ENCODE assay signal across 13 mouse cellular contexts in genomic region chr17:35543412-35543861, GRCm38 (mm10). TPM values are rescaled to one million over a fixed set of nuclear protein-coding genes. Genes with fewer than 3 reads are reported as not detected.
DNase-seq lines count a peak whose midpoint lies in the region; ATAC-seq and TF ChIP-seq lines count a peak whose summit lies in the region.
"Had no signal": no experiment of that assay in that cellular context is flagged by ENCODE, and none has a peak within 500 bp of the region (broad histone marks: within the 10 kb centered on the region; RNA-seq: fewer than 3 reads in every experiment).

No protein-coding gene starts in this region.

- TF ChIP-seq CTCF in ES-Bruce4 (IDR thresholded peaks at IDR 0.05; ENCODE audit: low read depth, low read length), result no peak

- H3K9me3 ChIP-seq in heart, embryonic 13.5 days, result no peaks in the 10 kb centered on the region
- H3K9me3 ChIP-seq in ES-Bruce4 (replicated peaks; ENCODE audit: control insufficient read depth, insufficient read depth, low read length, poor library complexity, severe bottlenecking), result no peaks in the 10 kb centered on the region
- H3K9me3 ChIP-seq in midbrain, embryonic 14.5 days (ENCODE audit: control insufficient read depth, low read length), result no peaks in the 10 kb centered on the region
- H3K9me3 ChIP-seq: liver, embryonic 15.5 days had no signal

- peak overlapping the region; percentile 15; the same call in 1 of the 2 replicates for H3K27ac ChIP-seq in heart, embryonic 13.5 days (replicated peaks)
- H3K27ac ChIP-seq in ES-Bruce4 (ENCODE audit: insufficient read depth, low read length), result peak overlapping the region; percentile 66
- 0 out of 2 replicates have a peak overlapping the region, but pooled peaks have one; percentile 39 for H3K27ac ChIP-seq in midbrain, embryonic 14.5 days (replicated peaks; ENCODE audit: low read depth, low read length)
- H3K27ac ChIP-seq: liver, embryonic 15.5 days had no signal

- H3K27me3 ChIP-seq in heart, embryonic 13.5 days (replicated peaks), result 0 out of 2 replicates have a peak, but pooled peaks cover 3% of the 10 kb centered on the region
- no peaks in the 10 kb centered on the region for H3K27me3 ChIP-seq in ES-Bruce4 (ENCODE audit: control insufficient read depth, insufficient read depth, low read length, poor library complexity, severe bottlenecking)
- no peaks in the 10 kb centered on the region for H3K27me3 ChIP-seq in midbrain, embryonic 14.5 days (ENCODE audit: control insufficient read depth, insufficient read depth, low read length)

- no peak overlapping the region; the same call in 1 of the 2 replicates for H3K4me3 ChIP-seq in heart, embryonic 13.5 days
- H3K4me3 ChIP-seq in ES-Bruce4 (ENCODE audit: low read depth, low read length), result no peak overlapping the region
- no peak overlapping the region for H3K4me3 ChIP-seq in midbrain, embryonic 14.5 days (replicated peaks; ENCODE audit: low read depth, low read length)
- H3K4me3 ChIP-seq: liver, embryonic 15.5 days had no signal

- H3K4me2 ChIP-seq in heart, embryonic 13.5 days, result peak overlapping the region; percentile 37
- H3K4me2 ChIP-seq in midbrain, embryonic 14.5 days (ENCODE audit: low read length), result peak overlapping the region; percentile 29
- H3K4me2 ChIP-seq: liver, embryonic 15.5 days had no signal

- peak; percentile 81 for TF ChIP-seq EP300 in ES-Bruce4 (IDR thresholded peaks at IDR 0.05; ENCODE audit: insufficient read depth, low read depth, low read length)

- 0 out of 2 replicates have a peak overlapping the region, but pooled peaks have one; percentile 59 for H3K9ac ChIP-seq in heart, embryonic 13.5 days
- H3K9ac ChIP-seq in ES-Bruce4 (ENCODE audit: low read depth, poor library complexity, severe bottlenecking), result no peak overlapping the region; the same call in 1 of the 2 replicates
- no peak overlapping the region for H3K9ac ChIP-seq in midbrain, embryonic 14.5 days (replicated peaks; ENCODE audit: low read length)
- H3K9ac ChIP-seq: liver, embryonic 15.5 days had no signal

- no peaks in the 10 kb centered on the region for H3K36me3 ChIP-seq in heart, embryonic 13.5 days
- no peaks in the 10 kb centered on the region for H3K36me3 ChIP-seq in ES-Bruce4 (ENCODE audit: control insufficient read depth, insufficient read depth, low read length, poor library complexity, severe bottlenecking)
- no peaks in the 10 kb centered on the region for H3K36me3 ChIP-seq in midbrain, embryonic 14.5 days (ENCODE audit: control insufficient read depth, insufficient read depth, low read length)
- H3K36me3 ChIP-seq: liver, embryonic 15.5 days had no signal

- no peak for DNase-seq in heart, postnatal 4 days
- DNase-seq in ZHBTc4 (ENCODE audit: low read depth, low spot score), result peak; percentile 64
- peak; percentile 54 for DNase-seq in midbrain, embryonic 14.5 days
- no peak for DNase-seq in urinary bladder, postnatal 10 days (ENCODE audit: low spot score)
- no peak for DNase-seq in gastrocnemius, adult 18-20 months (ENCODE audit: low spot score)
- DNase-seq: adrenal gland, adult 8-10 months; cerebellum, adult 8-10 months had no signal

- 46% methylated on average over 14 of the region's 14 CpGs for WGBS in heart, embryonic 13.5 days
- 9% methylated on average over 14 of the region's 14 CpGs for WGBS in midbrain, embryonic 14.5 days

- ATAC-seq in heart, embryonic 13.5 days (ENCODE audit: extremely low read depth, insufficient number of reproducible peaks, low FRiP score, low TSS enrichment), result no peak
- ATAC-seq in midbrain, embryonic 14.5 days (ENCODE audit: low FRiP score, low TSS enrichment), result peak; percentile 62; the same call in 1 of the 2 replicates
- ATAC-seq: intestine, postnatal 0 days had no signal

- TF ChIP-seq POLR2A in ES-Bruce4 (IDR thresholded peaks at IDR 0.05; ENCODE audit: insufficient read depth, low read length), result no peak

- H3K4me1 ChIP-seq in heart, embryonic 13.5 days, result peaks cover 21% of the 10 kb centered on the region
- peaks cover 5% of the 10 kb centered on the region for H3K4me1 ChIP-seq in ES-Bruce4 (ENCODE audit: control insufficient read depth, insufficient read depth, low read length)
- H3K4me1 ChIP-seq in midbrain, embryonic 14.5 days (ENCODE audit: control insufficient read depth, insufficient read depth, low read length), result 0 out of 2 replicates have a peak, but pooled peaks cover 6% of the 10 kb centered on the region
- H3K4me1 ChIP-seq: liver, embryonic 15.5 days had no signal

RNA-seq across cellular contexts. Expression of gene Cdsn, which starts 8.5 kb away (rescaled TPM):
- polyA plus RNA-seq in heart, embryonic 13.5 days (2015; fragmentation: Nextera tagmentation; extraction: Ambion mirVana), result 0.39 and 0.42 TPM in 2 replicates
- total RNA-seq in heart, postnatal 4 days (2021), result under 1 TPM; 0.16 to 0.26 TPM
- polyA plus RNA-seq in ES-Bruce4 (2011; ENCODE audit: insufficient read depth, insufficient read length, low read depth, missing spikeins), result 0.33 TPM in 1 of 2 replicates, not detected in the other
- polyA plus RNA-seq in midbrain, embryonic 14.5 days (2014; fragmentation: Nextera tagmentation; extraction: Ambion mirVana), result 0.11 TPM in 1 of 2 replicates, not detected in the other
- under 1 TPM; 0.09 to 0.69 TPM for total RNA-seq in gastrocnemius, adult 18-20 months (2021)

RNA-seq across cellular contexts. Expression of gene Psors1c2, which starts 10.4 kb away (rescaled TPM):
- polyA plus RNA-seq in heart, embryonic 13.5 days (2015; fragmentation: Nextera tagmentation; extraction: Ambion mirVana), result 0.90 and 1.5 TPM in 2 replicates
- not detected for total RNA-seq in heart, postnatal 4 days (2021)
- 4.6 and 7.0 TPM in 2 replicates for polyA plus RNA-seq in ES-Bruce4 (2011; ENCODE audit: insufficient read depth, insufficient read length, low read depth, missing spikeins)
- polyA plus RNA-seq in midbrain, embryonic 14.5 days (2014; fragmentation: Nextera tagmentation; extraction: Ambion mirVana), result 0.54 and 0.61 TPM in 2 replicates
- total RNA-seq in gastrocnemius, adult 18-20 months (2021), result not detected
- total RNA-seq: adrenal gland, adult 8-10 months; CH12.LX; gastrocnemius, adult 8-10 months had no signal
- polyA plus RNA-seq: intestine, postnatal 0 days had no signal

RNA-seq across cellular contexts. Expression of gene 2300002M23Rik, which starts 23.8 kb away (rescaled TPM):
- not detected in 2 replicates for polyA plus RNA-seq in heart, embryonic 13.5 days (2015; fragmentation: Nextera tagmentation; extraction: Ambion mirVana)
- not detected for total RNA-seq in heart, postnatal 4 days (2021)
- polyA plus RNA-seq in ES-Bruce4 (2011; ENCODE audit: insufficient read depth, insufficient read length, low read depth, missing spikeins), result 0.46 TPM in 1 of 2 replicates, not detected in the other
- not detected in 2 replicates for polyA plus RNA-seq in midbrain, embryonic 14.5 days (2014; fragmentation: Nextera tagmentation; extraction: Ambion mirVana)
- not detected for total RNA-seq in gastrocnemius, adult 18-20 months (2021)
- total RNA-seq: adrenal gland, adult 8-10 months; CH12.LX; gastrocnemius, adult 8-10 months had no signal
- polyA plus RNA-seq: intestine, postnatal 0 days; liver, embryonic 15.5 days had no signal

RNA-seq across cellular contexts. Expression of gene Cchcr1, which starts 26.5 kb away (rescaled TPM):
- polyA plus RNA-seq in heart, embryonic 13.5 days (2015; fragmentation: Nextera tagmentation; extraction: Ambion mirVana), result 12.3 and 14.6 TPM in 2 replicates
- total RNA-seq in heart, postnatal 4 days (2021), result 10 to 100 TPM; 11.0 to 12.5 TPM
- polyA plus RNA-seq in ES-Bruce4 (2011; ENCODE audit: insufficient read depth, insufficient read length, low read depth, missing spikeins), result 13.4 and 15.3 TPM in 2 replicates
- 1.6 and 3.4 TPM in 2 replicates for polyA plus RNA-seq in midbrain, embryonic 14.5 days (2014; fragmentation: Nextera tagmentation; extraction: Ambion mirVana)
- 1 to 10 TPM; 1.3 to 2.1 TPM for total RNA-seq in gastrocnemius, adult 18-20 months (2021)

RNA-seq across cellular contexts. Expression of gene Tcf19, which starts 26.8 kb away (rescaled TPM):
- polyA plus RNA-seq in heart, embryonic 13.5 days (2015; fragmentation: Nextera tagmentation; extraction: Ambion mirVana), result 48.8 and 53.2 TPM in 2 replicates
- 10 to 100 TPM; 41.1 to 44.2 TPM for total RNA-seq in heart, postnatal 4 days (2021)
- 4.0 and 5.2 TPM in 2 replicates for polyA plus RNA-seq in ES-Bruce4 (2011; ENCODE audit: insufficient read depth, insufficient read length, low read depth, missing spikeins)
- 8.9 and 15.5 TPM in 2 replicates for polyA plus RNA-seq in midbrain, embryonic 14.5 days (2014; fragmentation: Nextera tagmentation; extraction: Ambion mirVana)
- total RNA-seq in gastrocnemius, adult 18-20 months (2021), result under 1 TPM; 0.66 TPM

Comparison
In these comparisons a context has a peak if more than half of its experiments do, and no peak if none do; other contexts are left out.
1. H3K27ac ChIP-seq: peak in every context shown above with its lines; median percentile 66 in ES-Bruce4; 39 in midbrain, embryonic 14.5 days; 15 in heart, embryonic 13.5 days.
2. DNase-seq: peak in ZHBTc4 (single experiment) and midbrain, embryonic 14.5 days (single experiment); none in heart, postnatal 4 days (single experiment), urinary bladder, postnatal 10 days (single experiment) and gastrocnemius, adult 18-20 months (single experiment).